Mouse (Mus musculus) MN1 (cell line): ENCODE measurements around the gene Nlgn3.
A peak's percentile ranks its signal among the peaks of the same experiment; 100 is the strongest.
"Not testable (repeated sequence)": the region's sequence is repeated elsewhere in the genome, so short reads cannot be mapped to it uniquely, and the experiment has no call there.

Experiments
- DNase-seq: peaks from one replicate; pipeline ENCODE4 v3.0.0-alpha.2; 2016; ENCODE audit warnings: low spot score

Nlgn3 gene

GRCm38 (mm10) chrX:101300427-101301030, 1.6 kb downstream of the Nlgn3 start:
- no peak for DNase-seq

DNA sequence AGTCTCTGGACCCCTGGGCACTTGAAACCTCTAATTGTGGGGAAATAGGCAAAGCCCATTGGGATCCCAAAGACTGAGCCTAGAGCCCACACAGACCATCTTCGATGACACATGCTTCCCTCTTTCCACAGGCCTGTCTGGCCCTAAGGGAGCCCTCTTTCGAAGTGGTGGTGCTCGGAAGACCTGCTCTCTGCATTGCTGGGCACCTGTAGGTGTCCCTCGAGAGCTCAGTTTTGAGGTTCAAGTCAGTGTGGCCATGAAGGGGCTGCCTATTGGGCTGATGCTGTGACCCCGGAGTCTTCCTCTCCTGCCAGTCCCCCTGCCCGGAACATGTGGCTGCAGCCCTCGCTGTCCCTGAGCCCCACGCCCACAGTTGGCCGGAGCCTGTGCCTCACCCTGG, 2.7 kb downstream of the Nlgn3 start:
- no peak for DNase-seq

- no peak for DNase-seq
Measured at GRCm38 (mm10) chrX:101304646-101305045, 5.7 kb downstream of the Nlgn3 start.

- no peak for DNase-seq
Measured at GRCm38 (mm10) chrX:101309299-101309698, 10.3 kb downstream of the Nlgn3 start.

DNA sequence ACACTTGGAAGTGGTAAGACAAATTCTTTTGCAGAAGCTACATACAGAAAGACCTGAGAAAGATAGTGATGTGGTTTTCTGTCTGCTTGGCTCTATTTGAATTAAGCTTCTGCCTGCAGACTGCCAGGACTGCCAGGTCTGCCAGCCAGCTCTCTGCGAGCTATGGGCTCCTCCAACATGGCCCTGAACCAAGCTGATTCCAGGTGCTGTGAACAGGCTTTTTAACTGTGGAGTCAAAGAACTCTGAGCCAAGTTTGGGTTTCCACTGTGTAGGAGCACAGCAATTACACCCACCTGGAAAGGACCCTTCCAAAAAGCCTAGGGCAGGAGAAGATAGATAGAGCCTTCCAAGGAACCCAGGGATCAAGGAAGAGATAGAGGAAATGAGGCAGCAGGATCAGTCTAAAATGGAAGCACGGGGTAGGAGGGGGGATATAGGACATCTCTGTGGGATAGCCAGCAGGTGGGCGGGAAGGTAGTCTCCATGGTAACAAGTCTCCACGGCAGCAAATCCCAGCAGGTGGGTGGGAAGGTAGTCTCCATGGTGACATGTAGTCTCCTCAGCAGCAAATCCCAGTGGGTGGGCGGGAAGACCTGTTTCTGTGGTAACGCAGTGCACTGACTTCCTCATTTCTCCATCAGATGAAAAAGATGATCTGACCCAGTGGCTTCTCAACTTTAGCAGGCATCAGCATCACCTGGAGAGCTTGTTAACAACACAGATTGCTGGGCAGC, 14.8 kb downstream of the Nlgn3 start:
- no peak for DNase-seq

- no peak for DNase-seq
Measured at GRCm38 (mm10) chrX:101319775-101320174, 20.8 kb downstream of the Nlgn3 start.

GRCm38 (mm10) chrX:101325989-101326899, 27.3 kb downstream of the Nlgn3 start:
- no peak for DNase-seq

GRCm38 (mm10) chrX:101329372-101330028, 30.5 kb downstream of the Nlgn3 start:
- peak; percentile 65 for DNase-seq

GRCm38 (mm10) chrX:101332031-101332374, 33.0 kb downstream of the Nlgn3 start:
- no peak for DNase-seq

DNA sequence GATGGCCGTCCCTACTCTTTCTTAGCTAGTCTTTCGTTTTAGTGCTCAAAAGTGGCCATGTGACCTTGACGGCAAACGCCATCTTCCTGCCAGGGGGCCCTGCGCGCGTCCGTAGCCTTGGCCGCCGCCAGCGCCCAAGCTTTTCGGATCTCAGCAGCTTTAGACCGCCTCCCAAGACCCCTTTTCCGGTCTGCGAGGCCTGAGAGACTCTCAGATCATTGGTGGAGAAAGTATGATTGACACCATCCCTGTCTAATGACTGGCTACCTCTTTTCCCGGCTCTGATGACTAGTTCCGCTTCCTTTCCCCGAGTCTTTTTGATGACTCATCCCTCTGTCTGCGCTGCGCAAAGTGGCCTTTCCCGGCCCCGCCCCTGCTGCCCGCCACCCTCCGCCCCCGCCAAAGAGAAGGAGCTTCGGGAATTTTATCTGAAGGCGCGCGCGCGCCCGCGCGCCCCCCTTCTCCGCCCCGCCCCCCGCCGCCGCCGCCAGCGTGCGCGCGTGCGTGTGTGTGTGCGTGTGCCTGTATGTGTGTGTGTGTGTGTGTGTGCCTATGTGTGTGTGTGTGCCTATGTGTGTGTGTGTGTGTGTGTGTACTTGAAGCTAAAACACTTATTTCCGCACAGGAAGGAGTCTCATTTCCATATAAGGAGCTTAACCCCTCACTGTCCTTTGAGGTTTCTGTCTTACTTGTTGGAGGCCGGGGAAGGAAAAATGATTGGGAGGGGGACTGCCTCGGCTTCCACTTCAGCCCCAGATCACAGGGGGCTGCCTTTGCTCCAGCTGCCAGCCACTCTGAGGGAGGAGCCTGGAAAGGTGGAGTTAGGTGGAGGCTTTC, 33.6 kb downstream of the Nlgn3 start:
- peak; percentile 90 for DNase-seq

DNA sequence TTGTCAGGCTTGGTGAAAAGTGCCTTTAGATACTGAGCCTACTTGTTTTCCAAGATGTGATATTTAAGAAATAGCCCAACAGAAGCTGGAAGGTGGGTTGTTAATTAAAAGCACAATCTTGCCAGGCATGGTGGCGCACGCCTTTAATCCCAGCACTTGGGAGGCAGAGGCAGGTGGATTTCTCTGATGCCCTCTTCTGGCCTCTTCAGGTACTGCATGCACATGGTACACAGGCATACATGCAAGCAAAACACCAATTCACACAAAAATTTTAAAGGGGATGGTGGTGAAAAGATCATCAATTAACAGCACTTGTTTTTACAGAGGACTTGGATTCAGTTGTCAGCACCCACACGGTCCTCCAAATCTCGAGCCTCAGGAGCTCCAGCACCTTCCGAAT, 35.6 kb downstream of the Nlgn3 start:
- no peak for DNase-seq

GRCm38 (mm10) chrX:101338666-101339065, 39.7 kb downstream of the Nlgn3 start:
- no peak for DNase-seq

DNA sequence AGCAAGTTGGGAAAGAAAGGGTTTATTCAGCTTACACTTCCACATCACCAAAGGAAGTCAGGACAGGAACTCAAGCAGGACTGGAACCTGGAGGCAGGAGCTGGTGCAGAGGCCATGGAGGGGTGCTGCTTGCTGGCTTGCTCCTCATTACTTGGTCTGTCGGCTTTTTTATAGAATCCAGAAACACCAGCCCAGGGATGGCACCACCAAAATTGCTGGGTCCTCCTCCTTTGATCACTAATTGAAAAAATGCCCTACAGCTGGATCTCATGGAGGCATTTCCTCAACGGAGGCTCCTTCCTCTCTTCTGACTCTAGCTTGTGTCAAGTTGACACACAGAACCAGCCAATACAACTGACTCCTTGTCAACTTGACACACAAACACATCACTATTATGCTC, 43.9 kb downstream of the Nlgn3 start:
- DNase-seq = not testable (repeated sequence)

GRCm38 (mm10) chrX:101345456-101345855, 46.5 kb downstream of the Nlgn3 start:
- no peak for DNase-seq

DNA sequence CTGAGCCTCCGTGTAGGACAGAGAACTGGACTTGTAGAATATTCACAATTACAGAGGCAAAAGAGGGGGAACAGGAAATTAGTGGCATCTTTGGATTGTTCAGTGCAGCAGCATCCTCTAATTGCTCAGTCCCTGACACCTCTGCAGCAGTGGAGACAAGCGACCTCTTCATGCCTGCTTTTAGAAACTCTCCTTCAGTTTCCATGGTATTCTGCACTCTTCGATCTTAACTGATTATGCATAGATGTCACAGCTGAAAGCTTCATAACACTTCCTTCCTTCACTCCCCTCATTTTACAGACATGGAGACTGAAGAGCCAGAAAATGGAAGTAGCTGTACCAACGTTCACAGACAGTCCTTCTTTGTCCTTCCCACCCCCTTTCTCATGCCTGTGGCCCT, 47.5 kb downstream of the Nlgn3 start:
- no peak for DNase-seq

DNA sequence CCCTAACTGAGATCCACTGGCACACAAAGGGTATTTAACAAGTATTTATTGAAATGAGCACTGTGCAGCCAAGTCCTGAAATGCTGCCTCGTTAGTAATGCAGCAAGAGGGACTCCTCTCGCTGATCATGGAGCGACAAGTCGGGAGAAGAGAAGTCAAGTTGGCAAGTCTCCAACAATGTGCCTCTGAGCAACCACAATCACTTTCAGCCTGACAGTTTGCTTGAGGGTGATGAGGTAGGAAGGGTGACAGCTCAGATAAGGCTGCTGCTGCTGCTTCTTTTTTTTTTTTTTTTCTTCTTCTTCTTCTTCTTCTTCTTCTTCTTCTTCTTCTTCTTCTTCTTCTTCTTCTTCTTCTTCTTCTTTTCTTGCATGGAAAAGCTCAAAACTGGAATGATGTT, 52.2 kb downstream of the Nlgn3 start:
- no peak for DNase-seq

DNA sequence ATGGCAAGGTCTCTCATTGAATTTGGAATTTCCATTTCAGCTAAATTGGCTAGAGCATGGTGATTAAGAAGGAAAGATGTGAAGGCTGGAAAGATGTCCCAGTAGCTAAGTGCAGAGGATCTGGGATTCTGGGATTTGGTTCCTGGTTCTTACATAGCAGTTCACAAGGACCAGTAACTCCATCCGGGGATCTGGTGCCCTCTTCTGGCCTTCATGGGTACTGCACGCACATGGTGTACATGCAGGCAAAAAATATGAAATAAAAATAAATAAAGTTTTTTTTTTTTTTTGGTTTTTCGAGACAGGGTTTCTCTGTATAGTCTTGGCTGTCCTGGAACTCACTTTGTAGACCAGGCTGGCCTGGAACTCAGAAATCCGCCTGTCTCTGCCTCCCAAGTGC, 59.9 kb downstream of the Nlgn3 start:
- DNase-seq = not testable (repeated sequence)

GRCm38 (mm10) chrX:101369001-101369400, 70.0 kb downstream of the Nlgn3 start:
- peak; percentile 14 for DNase-seq

DNA sequence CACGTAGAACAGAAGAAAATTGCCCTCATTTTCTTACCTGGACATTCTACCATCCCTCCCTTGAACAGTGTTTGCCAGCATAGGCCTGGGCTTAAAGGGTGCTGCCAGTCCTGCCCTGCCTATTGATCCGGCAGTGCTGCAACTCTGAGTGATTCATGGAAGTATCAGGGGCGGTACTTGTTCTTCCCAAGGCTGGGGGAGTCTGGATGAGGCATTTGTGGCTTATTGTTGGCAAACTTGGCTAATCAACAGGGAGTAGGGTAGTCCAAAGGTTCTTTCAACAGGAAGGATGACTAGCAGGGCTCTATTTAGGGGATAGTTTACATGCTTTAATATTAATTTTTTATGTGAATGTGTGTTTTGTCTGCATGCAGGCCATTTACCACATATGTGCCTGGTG, 71.6 kb downstream of the Nlgn3 start:
- DNase-seq = no peak

DNA sequence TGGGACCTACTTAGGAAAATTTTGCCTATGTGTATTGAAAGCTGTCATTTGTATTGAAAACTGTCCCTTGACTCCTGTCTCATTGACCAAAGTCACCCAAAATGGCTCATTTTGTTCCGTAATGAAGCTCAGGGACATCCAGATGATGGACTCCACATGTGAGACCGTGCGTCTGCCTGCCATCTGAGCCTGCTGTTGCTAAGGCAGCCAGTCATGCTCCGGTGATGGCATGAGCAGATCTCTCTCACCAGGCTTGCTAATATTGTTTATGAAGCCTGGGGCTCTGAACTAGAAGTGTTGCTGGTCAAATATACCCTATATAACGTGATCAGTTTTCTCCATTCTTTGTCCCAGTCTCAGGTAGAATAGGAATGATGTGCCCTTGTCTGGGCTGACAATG, 74.0 kb downstream of the Nlgn3 start:
- DNase-seq = no peak
